Mouse (Mus musculus) CH12.LX (cell line): ENCODE measurements around the gene Trpv1. TPM values are rescaled to one million over a fixed set of nuclear protein-coding genes. Genes with fewer than 3 reads are reported as not detected.

Experiments used
- DNase-seq: peaks from one replicate; pipeline ENCODE4 v3.0.0-alpha.2; 2013; ENCODE audit errors: extremely low read depth
- H3K27ac ChIP-seq: 2 replicates; pipeline ENCODE4 v1.5.1; 2012; ENCODE audit warnings: low read depth, mild to moderate bottlenecking, control low read depth, moderate library complexity; ENCODE audit not compliant: insufficient read depth
- H3K27me3 ChIP-seq: replicated peaks from 2 replicates; pipeline ENCODE3; 2012; ENCODE audit warnings: inconsistent platforms
- H3K36me3 ChIP-seq, 2 experiments: replicated peaks in 1 of 2; 2 replicates each; pipeline versions ENCODE3 to v1.6.1; 2012; ENCODE audit warnings: inconsistent platforms in 1 of 2, low read length in 1 of 2, mild to moderate bottlenecking in 1 of 2, mixed read lengths in 1 of 2, moderate library complexity in 1 of 2; ENCODE audit not compliant: control insufficient read depth in 1 of 2, insufficient read depth in 1 of 2
- H3K4me1 ChIP-seq, 2 experiments: 2 replicates each; pipeline ENCODE4 v1.6.1; 2012; ENCODE audit warnings: inconsistent platforms in 1 of 2, moderate library complexity in 1 of 2; ENCODE audit not compliant: insufficient read depth in 2 of 2, control insufficient read depth in 1 of 2
- H3K4me2 ChIP-seq: 2 replicates; pipeline ENCODE4 v1.6.1; 2012; ENCODE audit warnings: low read depth, mild to moderate bottlenecking, control low read depth; ENCODE audit not compliant: poor library complexity, insufficient read depth, severe bottlenecking
- H3K4me3 ChIP-seq, 3 experiments: fragments of 150-350 bp in 1 of 3; sonication (generic) in 1 of 3; replicated peaks in 1 of 3; 2 replicates each; pipeline versions ENCODE3 to v1.5.1; 2011 to 2012; ENCODE audit warnings: low read depth in 2 of 3, low read length in 2 of 3, mild to moderate bottlenecking in 2 of 3, moderate library complexity in 2 of 3, control low read depth in 1 of 3, improper control_type of control experiment in 1 of 3, inconsistent platforms in 1 of 3, mixed read lengths in 1 of 3; ENCODE audit not compliant: poor library complexity in 1 of 3
- H3K79me2 ChIP-seq: replicated peaks from 2 replicates; pipeline ENCODE4 v1.6.1; 2012; ENCODE audit warnings: mild to moderate bottlenecking, moderate library complexity; ENCODE audit not compliant: control insufficient read depth, poor library complexity, insufficient read depth, severe bottlenecking; ENCODE audit errors: extremely low read depth
- H3K9ac ChIP-seq: 2 replicates; pipeline ENCODE4 v1.6.1; 2012; ENCODE audit warnings: low read depth, mild to moderate bottlenecking, control low read depth, moderate library complexity; ENCODE audit not compliant: insufficient read depth
- H3K9me3 ChIP-seq: replicated peaks from 2 replicates; pipeline ENCODE3; 2012; ENCODE audit warnings: low read length, inconsistent platforms, mixed read lengths
- BHLHE40 ChIP-seq: IDR thresholded peaks from 2 replicates; pipeline ENCODE4 v1.6.1; 2011; ENCODE audit warnings: mild to moderate bottlenecking, low read depth, low read length, improper control_type of control experiment
- E2F4 ChIP-seq: IDR thresholded peaks from 2 replicates; pipeline ENCODE4 v1.6.1; 2011; ENCODE audit warnings: low read depth, low read length, improper control_type of control experiment; ENCODE audit not compliant: insufficient replicate concordance
- ELF1 ChIP-seq: IDR thresholded peaks from 2 replicates; pipeline ENCODE4 v1.6.1; 2014; ENCODE audit warnings: low read depth, mild to moderate bottlenecking, inconsistent platforms, low read length, improper control_type of control experiment
- EP300 ChIP-seq: IDR thresholded peaks from 2 replicates; pipeline ENCODE4 v1.6.1; 2011; ENCODE audit warnings: low read length, improper control_type of control experiment
- ETS1 ChIP-seq: conservative IDR thresholded peaks from 2 replicates; pipeline ENCODE4 v1.6.1; 2012; ENCODE audit warnings: low read depth, mild to moderate bottlenecking, inconsistent platforms, low read length, improper control_type of control experiment, moderate library complexity
- GABPA ChIP-seq: IDR thresholded peaks from 2 replicates; pipeline ENCODE4 v1.6.1; 2012; ENCODE audit warnings: low read depth, low read length, improper control_type of control experiment, inconsistent platforms; ENCODE audit not compliant: insufficient replicate concordance
- HCFC1 ChIP-seq: IDR thresholded peaks from 2 replicates; pipeline ENCODE4 v1.6.1; 2012; ENCODE audit warnings: low read depth, mild to moderate bottlenecking, inconsistent platforms, low read length, improper control_type of control experiment
- IRF4 ChIP-seq: IDR thresholded peaks from 2 replicates; pipeline ENCODE4 v1.6.1; 2014; ENCODE audit warnings: low read depth, mild to moderate bottlenecking, inconsistent platforms, low read length, improper control_type of control experiment
- JUN ChIP-seq: IDR thresholded peaks from 2 replicates; pipeline ENCODE4 v1.6.1; 2011; ENCODE audit warnings: low read depth, mild to moderate bottlenecking, low read length, improper control_type of control experiment, moderate library complexity; ENCODE audit not compliant: insufficient read depth
- JUND ChIP-seq: conservative IDR thresholded peaks from 2 replicates; pipeline ENCODE4 v1.6.1; 2011; ENCODE audit warnings: low read depth, low read length, improper control_type of control experiment
- KAT2A ChIP-seq: IDR thresholded peaks from 2 replicates; pipeline ENCODE4 v1.6.1; 2012; ENCODE audit warnings: low read length, improper control_type of control experiment, inconsistent platforms; ENCODE audit not compliant: insufficient replicate concordance
- MEF2A ChIP-seq: IDR thresholded peaks from 2 replicates; pipeline ENCODE4 v1.6.1; 2014; ENCODE audit warnings: low read depth, mild to moderate bottlenecking, inconsistent platforms, low read length, improper control_type of control experiment, borderline replicate concordance
- MYC ChIP-seq: IDR thresholded peaks from 2 replicates; pipeline ENCODE4 v1.6.1; 2011; ENCODE audit warnings: low read depth, mild to moderate bottlenecking, improper control_type of control experiment, low read length
- PAX5 ChIP-seq: IDR thresholded peaks from 2 replicates; pipeline ENCODE4 v1.6.1; 2012; ENCODE audit warnings: low read length, inconsistent platforms, mixed read lengths
- POLR2A ChIP-seq: IDR thresholded peaks from 2 replicates; pipeline ENCODE4 v1.6.1; 2011; ENCODE audit warnings: low read depth, mild to moderate bottlenecking, improper control_type of control experiment, low read length
- RAD21 ChIP-seq: IDR thresholded peaks from 2 replicates; pipeline ENCODE4 v1.6.1; 2011; ENCODE audit warnings: low read depth, mild to moderate bottlenecking, low read length, improper control_type of control experiment, moderate library complexity
- RCOR1 ChIP-seq: conservative IDR thresholded peaks from 2 replicates; pipeline ENCODE4 v1.6.1; 2012; ENCODE audit warnings: low read depth, mild to moderate bottlenecking, inconsistent platforms, low read length, improper control_type of control experiment
- SIN3A ChIP-seq: IDR thresholded peaks from 2 replicates; pipeline ENCODE4 v1.6.1; 2012; ENCODE audit warnings: low read length, improper control_type of control experiment, inconsistent platforms
- SMC3 ChIP-seq: IDR thresholded peaks from 2 replicates; pipeline ENCODE4 v1.6.1; 2011; ENCODE audit warnings: low read depth, low read length, improper control_type of control experiment
- TBP ChIP-seq: conservative IDR thresholded peaks from 2 replicates; pipeline ENCODE4 v1.6.1; 2011; ENCODE audit warnings: low read depth, low read length, improper control_type of control experiment
- UBTF ChIP-seq: IDR thresholded peaks from 2 replicates; pipeline ENCODE4 v1.6.1; 2012; ENCODE audit warnings: low read depth, mild to moderate bottlenecking, inconsistent platforms, low read length, improper control_type of control experiment, moderate library complexity
- USF2 ChIP-seq: conservative IDR thresholded peaks from 2 replicates; pipeline ENCODE4 v1.6.1; 2011; ENCODE audit warnings: low read depth, low read length, improper control_type of control experiment
- ZC3H11A ChIP-seq: IDR thresholded peaks from 2 replicates; pipeline ENCODE4 v1.6.1; 2012; ENCODE audit warnings: low read depth, mild to moderate bottlenecking, inconsistent platforms, low read length, improper control_type of control experiment
- ZKSCAN1 ChIP-seq: IDR thresholded peaks from 2 replicates; pipeline ENCODE4 v1.6.1; 2012; ENCODE audit warnings: low read depth, inconsistent platforms, low read length, improper control_type of control experiment, borderline replicate concordance
- ZMIZ1 ChIP-seq: IDR thresholded peaks from 2 replicates; pipeline ENCODE4 v1.6.1; 2012; ENCODE audit warnings: low read depth, mild to moderate bottlenecking, inconsistent platforms, low read length, improper control_type of control experiment
- dilution Hi-C: fragments of 300-500 bp; cut with MboI; formaldehyde crosslinking; loops from 2 replicates; pipeline ENCODE4 v1.14.3; 2020; ENCODE audit warnings: low sequenced_read_pairs; ENCODE audit not compliant: extremely low pct_unique_long_range_greater_than_20kb, extremely low pct_ligation_motif_present
- in situ Hi-C: fragments of 300-500 bp; cut with MboI; formaldehyde crosslinking; loops from 3 replicates; pipeline ENCODE4 v1.14.3; 2019; ENCODE audit warnings: low sequenced_read_pairs, low pct_ligation_motif_present, low pct_unique_long_range_greater_than_20kb, mixed read lengths
- polyA plus RNA-seq: library from polyadenylated mRNA; unstranded; fragments of >175 nt; gene quantifications from 2 replicates; pipeline ENCODE4 v1.2.1, GENCODE M21; 2012; ENCODE audit warnings: low read depth; ENCODE audit not compliant: insufficient read length
- total RNA-seq, 2 experiments: library from RNA; depleted of rRNA; stranded (reverse); fragments of 300-350 nt in 1 of 2; fragments of >200 nt in 1 of 2; gene quantifications; 2 replicates each; pipeline ENCODE4 v1.2.3; 2012 to 2014

The Trpv1 gene
- total and polyA plus RNA-seq, 3 experiments, result 0.08 to 0.13 TPM; not detected in 1

DNA sequence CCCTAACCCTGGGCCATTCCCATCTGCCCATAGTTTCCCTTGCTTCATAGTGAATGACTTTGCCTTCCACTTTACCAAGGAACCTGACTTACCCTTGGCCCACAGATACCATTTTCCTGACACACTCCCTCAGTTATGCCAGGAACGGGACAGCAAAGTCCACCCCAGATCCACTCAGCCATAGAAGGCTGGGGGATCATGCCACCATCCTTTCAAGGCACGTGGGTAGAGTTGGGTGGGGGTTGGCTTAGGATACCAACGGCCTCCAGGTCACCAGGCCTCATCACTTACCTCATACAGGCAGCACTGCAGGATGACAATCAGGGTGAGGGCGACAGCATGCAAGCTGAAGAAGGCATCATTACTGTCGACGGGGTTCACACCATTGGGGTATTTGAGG, 46.9 kb upstream of the Trpv1 start:
- Histone ChIP-seq H3K36me3 (peaks cover 5 to 67% of the 10 kb centered on the region in 2 experiments), H3K9ac (no peak overlapping the region), H3K27me3 (no peaks in the 10 kb centered on the region), H3K79me2 (no peaks in the 10 kb centered on the region), H3K27ac (no peak overlapping the region)
- no peak for TF ChIP-seq ZKSCAN1
- TF ChIP-seq KAT2A, result no peak
- no peak for TF ChIP-seq HCFC1
- no peak for TF ChIP-seq ETS1
- no peak for TF ChIP-seq POLR2A
- TF ChIP-seq MEF2A, result no peak
- TF ChIP-seq PAX5, result no peak
- no peak for TF ChIP-seq BHLHE40
- TF ChIP-seq RCOR1, result no peak
- no peak for TF ChIP-seq E2F4
- TF ChIP-seq MYC, result no peak
- TF ChIP-seq GABPA, result no peak
- no peak for TF ChIP-seq EP300
- no peak for TF ChIP-seq ZC3H11A
- TF ChIP-seq SMC3, result no peak
- no peak for TF ChIP-seq ELF1
- no peak for TF ChIP-seq TBP
- TF ChIP-seq, all 38 proteins: peak for 0
- Histone ChIP-seq H3K9me3 (no peaks in the 10 kb centered on the region), H3K4me3 (no peak overlapping the region), H3K4me2 (no peak overlapping the region), H3K4me1 (no peaks in the 10 kb centered on the region)
- dilution Hi-C loops, result no loop called here
- DNase-seq, result no peak
- in situ Hi-C loops, result no loop called here

DNA sequence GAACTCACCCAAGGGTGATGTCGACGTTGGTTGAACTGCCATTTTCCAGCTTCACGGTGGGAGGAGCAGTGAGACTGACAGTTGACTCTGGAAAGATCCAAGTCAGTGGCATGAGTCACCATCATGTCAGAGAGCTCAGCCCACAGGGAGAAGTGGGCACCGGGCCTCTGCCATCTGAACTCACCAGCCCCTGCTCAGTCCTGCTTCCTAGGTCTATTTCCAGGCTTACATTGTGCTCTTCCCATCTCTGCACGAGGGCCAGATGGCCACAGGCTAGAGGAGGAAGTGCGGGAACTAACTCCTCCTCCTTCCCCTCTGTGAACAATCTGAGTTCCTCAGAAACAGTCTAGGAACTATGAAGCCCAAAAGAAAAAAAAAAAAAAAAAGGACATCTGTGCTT, 41.0 kb upstream of the Trpv1 start:
- Histone ChIP-seq H3K4me1 (peaks cover 2 to 9% of the 10 kb centered on the region in 2 experiments; a peak in 1 of 4 replicates), H3K27ac (no peak overlapping the region), H3K4me2 (no peak overlapping the region), H3K9me3 (no peaks in the 10 kb centered on the region), H3K4me3 (no peak overlapping the region), H3K36me3 (peaks cover 0 to 38% of the 10 kb centered on the region in 2 experiments), H3K9ac (no peak overlapping the region), H3K27me3 (no peaks in the 10 kb centered on the region), H3K79me2 (no peaks in the 10 kb centered on the region)
- DNase-seq, result no peak
- in situ Hi-C loops (no loop called here), dilution Hi-C loops (no loop called here)
- TF ChIP-seq USF2 (no peak), SIN3A (no peak), BHLHE40 (no peak), UBTF (no peak), HCFC1 (no peak), JUND (no peak), E2F4 (no peak), JUN (no peak), KAT2A (no peak), ETS1 (no peak), IRF4 (no peak), RAD21 (no peak), ZC3H11A (no peak), SMC3 (no peak), ZMIZ1 (no peak)
